Mouse (Mus musculus) C2C12 (cell line): ENCODE results near the gene Rps26. TPM values are rescaled to one million over a fixed set of nuclear protein-coding genes. Genes with fewer than 3 reads are reported as not detected.

Source experiments
- H3K27me3 ChIP-seq: one replicate; pipeline ENCODE4 v1.6.1; 2011; ENCODE audit not compliant: control insufficient read depth, insufficient read depth, insufficient read length
- H3K36me3 ChIP-seq: one replicate; pipeline ENCODE4 v1.6.1; 2011; ENCODE audit not compliant: control insufficient read depth, insufficient read depth
- H3K4me3 ChIP-seq: one replicate; pipeline ENCODE4 v1.5.1; 2011; ENCODE audit warnings: mild to moderate bottlenecking, control low read depth; ENCODE audit not compliant: poor library complexity, insufficient read depth, severe bottlenecking
- H3K79me2 ChIP-seq: one replicate; pipeline ENCODE4 v1.6.1; 2011; ENCODE audit not compliant: control insufficient read depth, insufficient read depth
- H3K79me3 ChIP-seq: one replicate; pipeline ENCODE4 v1.6.1; 2011; ENCODE audit warnings: low read depth, control low read depth
- H3ac ChIP-seq: one replicate; pipeline ENCODE3; 2011; ENCODE audit warnings: low read depth; ENCODE audit not compliant: control insufficient read depth, insufficient read length
- CEBPB ChIP-seq: IDR thresholded peaks from one replicate; pipeline ENCODE4 v1.6.1; 2011; ENCODE audit warnings: low read depth, mild to moderate bottlenecking, control low read depth, moderate library complexity
- CTCF ChIP-seq: IDR thresholded peaks from one replicate; pipeline ENCODE4 v1.5.1; 2011; ENCODE audit not compliant: control insufficient read depth, insufficient read depth, insufficient read length
- FOSL1 ChIP-seq: IDR thresholded peaks from one replicate; pipeline ENCODE4 v1.8.0; 2011; ENCODE audit warnings: mild to moderate bottlenecking, low read length; ENCODE audit not compliant: poor library complexity, insufficient read depth, severe bottlenecking
- MAX ChIP-seq: IDR thresholded peaks from one replicate; pipeline ENCODE4 v1.6.1; 2011; ENCODE audit warnings: mild to moderate bottlenecking, control low read depth
- MYOD1 ChIP-seq: IDR thresholded peaks from one replicate; pipeline ENCODE4 v1.6.1; 2011; ENCODE audit warnings: low read depth; ENCODE audit not compliant: control insufficient read depth, insufficient read length
- MYOG ChIP-seq: IDR thresholded peaks from one replicate; pipeline ENCODE4 v1.6.1; 2011; ENCODE audit not compliant: control insufficient read depth, insufficient read length; ENCODE audit errors: extremely low read depth
- USF1 ChIP-seq: IDR thresholded peaks from one replicate; pipeline ENCODE4 v1.6.1; 2011; ENCODE audit warnings: low read depth, mild to moderate bottlenecking, control low read depth, moderate library complexity
- microRNA-seq: library from miRNA; unstranded; fragments of <30 nt; microRNA quantifications from one replicate; pipeline ENCODE4, GENCODE M21; 2019; ENCODE audit warnings: borderline microRNAs expressed
- polyA plus RNA-seq: library from polyadenylated mRNA; unstranded; fragments of >200 nt; fragmentation: generic; extraction: Trizol; gene quantifications from one replicate; pipeline ENCODE4 v1.2.1, GENCODE M21; 2012; ENCODE audit warnings: missing spikeins

Rps26 gene
- polyA plus RNA-seq, 1 experiment = 2,179 TPM

- Histone ChIP-seq H3ac (no peak overlapping the region), H3K4me3 (no peak overlapping the region), H3K79me3 (no peaks in the 10 kb centered on the region), H3K27me3 (no peaks in the 10 kb centered on the region), H3K79me2 (no peaks in the 10 kb centered on the region), H3K36me3 (no peaks in the 10 kb centered on the region)
- TF ChIP-seq MYOD1 (no peak), CEBPB (no peak), FOSL1 (no peak), USF1 (no peak)
Measured at GRCm38 (mm10) chr10:128578330-128578729, 48.2 kb downstream of the Rps26 start.

- H3K36me3 ChIP-seq = no peaks in the 10 kb centered on the region
Measured at GRCm38 (mm10) chr10:128575063-128575462, 51.5 kb downstream of the Rps26 start.

More at GRCm38 (mm10) chr10:128575063-128575462, 51.5 kb downstream of the Rps26 start:
- Histone ChIP-seq H3ac (no peak overlapping the region), H3K79me3 (no peaks in the 10 kb centered on the region), H3K4me3 (no peak overlapping the region), H3K27me3 (no peaks in the 10 kb centered on the region), H3K79me2 (no peaks in the 10 kb centered on the region)
- TF ChIP-seq MYOG = no peak
- TF ChIP-seq FOSL1 = no peak
- no peak for TF ChIP-seq USF1
- no peak for TF ChIP-seq CTCF
- no peak for TF ChIP-seq MYOD1
- no peak for TF ChIP-seq MAX
- TF ChIP-seq CEBPB = no peak

Small RNA genes within 50 kb of the gene (microRNA-seq; reads per million reads assigned to microRNA genes)
- gene Mir6917 = not detected

Other genes starting within 250 kb of the Rps26 start
- 35.9 TPM for gene Ankrd52, start 249.6 kb downstream of the Rps26 start, polyA plus RNA-seq
- not detected for gene Slc39a5, start 225.5 kb downstream of the Rps26 start, polyA plus RNA-seq
- gene Nabp2, start 215.3 kb downstream of the Rps26 start, polyA plus RNA-seq = 93.0 TPM
- gene Rnf41, start 215.1 kb downstream of the Rps26 start, polyA plus RNA-seq = 34.0 TPM
- 48.4 TPM for gene Smarcc2, start 167.5 kb downstream of the Rps26 start, polyA plus RNA-seq
- gene Myl6, start 132.6 kb downstream of the Rps26 start, polyA plus RNA-seq = 3,169 TPM
- gene Myl6b, start 128.1 kb downstream of the Rps26 start, polyA plus RNA-seq = 16.7 TPM
- gene Esyt1, start 100.9 kb downstream of the Rps26 start, polyA plus RNA-seq = 120 TPM
- gene Zc3h10, start 79.0 kb downstream of the Rps26 start, polyA plus RNA-seq = 13.0 TPM
- gene Rpl41, start 77.4 kb downstream of the Rps26 start, polyA plus RNA-seq = 13,760 TPM
- 232 TPM for gene Pa2g4, start 60.8 kb downstream of the Rps26 start, polyA plus RNA-seq
- 0.28 TPM for gene Erbb3, start 37.1 kb downstream of the Rps26 start, polyA plus RNA-seq
- 0.05 TPM for gene Ikzf4, start 19.2 kb upstream of the Rps26 start, polyA plus RNA-seq
- gene Suox, start 47.3 kb upstream of the Rps26 start, polyA plus RNA-seq = 9.6 TPM
- 27.0 TPM for gene Rab5b, start 69.5 kb upstream of the Rps26 start, polyA plus RNA-seq
- 0.16 TPM for gene Pmel, start 77.4 kb upstream of the Rps26 start, polyA plus RNA-seq
- gene Cdk2, start 78.3 kb upstream of the Rps26 start, polyA plus RNA-seq = 34.7 TPM
- gene Dgka, start 118.1 kb upstream of the Rps26 start, polyA plus RNA-seq = 7.3 TPM
- 38.0 TPM for gene Pym1, start 121.1 kb upstream of the Rps26 start, polyA plus RNA-seq
- gene Mmp19, start 164.2 kb upstream of the Rps26 start, polyA plus RNA-seq = 1.7 TPM
- gene Dnajc14, start 177.3 kb upstream of the Rps26 start, polyA plus RNA-seq = 31.2 TPM
- gene Tmem198b, start 177.6 kb upstream of the Rps26 start, polyA plus RNA-seq = 15.1 TPM
- gene Sarnp, start 190.6 kb upstream of the Rps26 start, polyA plus RNA-seq = 56.6 TPM
- gene Ormdl2, start 194.9 kb upstream of the Rps26 start, polyA plus RNA-seq = 41.1 TPM